Mouse (Mus musculus) intestine, embryonic 15.5 days (tissue): ENCODE data around the gene Cab39. TPM values are rescaled to one million over a fixed set of nuclear protein-coding genes. Genes with fewer than 3 reads are reported as not detected.
"Not testable (repeated sequence)": the region's sequence is repeated elsewhere in the genome, so short reads cannot be mapped to it uniquely, and the experiment has no call there.

Experiments
- ATAC-seq: fragments of 200-750 bp; cut with Nextera tagmentation; 2 replicates; pipeline ENCODE4 v1.8.0; 2017; ENCODE audit warnings: moderate TSS enrichment, moderate library complexity
- H3K27ac ChIP-seq: fragments of 300-500 bp; sonication (generic); 2 replicates; pipeline ENCODE4 v1.5.1; 2015; ENCODE audit warnings: mild to moderate bottlenecking, inconsistent platforms
- H3K27me3 ChIP-seq: fragments of 300-500 bp; sonication (generic); replicated peaks from 2 replicates; pipeline ENCODE4 v1.6.1; 2015; ENCODE audit warnings: inconsistent platforms
- H3K36me3 ChIP-seq: fragments of 300-500 bp; sonication (generic); 2 replicates; pipeline ENCODE4 v1.6.1; 2015; ENCODE audit warnings: inconsistent platforms
- H3K4me1 ChIP-seq: fragments of 300-500 bp; sonication (generic); replicated peaks from 2 replicates; pipeline ENCODE4 v1.6.1; 2015; ENCODE audit warnings: inconsistent platforms
- H3K4me2 ChIP-seq: fragments of 300-500 bp; sonication (generic); replicated peaks from 2 replicates; pipeline ENCODE4 v1.6.1; 2015; ENCODE audit warnings: mild to moderate bottlenecking, inconsistent platforms
- H3K4me3 ChIP-seq: fragments of 300-500 bp; sonication (generic); replicated peaks from 2 replicates; pipeline ENCODE4 v1.5.1; 2015; ENCODE audit warnings: inconsistent platforms
- H3K9ac ChIP-seq: fragments of 300-500 bp; sonication (generic); 2 replicates; pipeline ENCODE4 v1.6.1; 2015; ENCODE audit warnings: inconsistent platforms
- H3K9me3 ChIP-seq: fragments of 300-500 bp; sonication (generic); 2 replicates; pipeline ENCODE4 v1.6.1; 2016; ENCODE audit warnings: inconsistent platforms
- WGBS: fragments of 180-500 bp; shearing (Covaris S2); methylation state at CpG from one replicate; pipeline ENCODE4 v1.1.7; 2015; 5-methylcytosine and 5-hydroxymethylcytosine counted together
- polyA plus RNA-seq: library from polyadenylated mRNA; unstranded; fragments of >200 nt; fragmentation: Nextera tagmentation; extraction: Ambion mirVana; gene quantifications from 2 replicates; pipeline ENCODE4 v1.2.1, GENCODE M21; 2015

Cab39 gene
- polyA plus RNA-seq, 1 experiment from 2014 or later, result 29.3 TPM

DNA sequence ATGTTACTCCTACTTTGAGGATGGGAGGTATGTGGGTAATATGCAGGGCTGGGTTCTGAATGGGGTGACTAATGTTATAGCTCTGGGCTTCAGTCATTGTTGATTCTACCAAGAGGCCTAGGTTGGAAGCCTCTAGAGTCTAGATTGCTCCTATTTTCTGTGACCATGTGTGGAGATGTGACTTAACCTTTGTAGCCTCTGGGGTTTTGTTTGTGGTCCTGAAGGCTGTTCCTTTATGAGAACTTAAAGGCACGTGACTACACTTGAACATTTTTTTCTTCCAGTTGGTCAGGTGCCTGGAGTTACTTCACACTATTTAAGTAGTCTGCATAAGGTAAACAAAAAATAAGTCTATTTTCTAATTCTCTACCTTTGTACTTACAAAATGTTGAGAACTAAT is 6.5 kb downstream of the Cab39 start:
- no peak for ATAC-seq
- H3K4me1 ChIP-seq, result peaks cover 7% of the 10 kb centered on the region; the same call in 1 of the 2 replicates
- no peak overlapping the region for H3K4me3 ChIP-seq
- no peaks in the 10 kb centered on the region for H3K36me3 ChIP-seq
- no peaks in the 10 kb centered on the region for H3K9me3 ChIP-seq
- no peak overlapping the region for H3K9ac ChIP-seq
- WGBS, result 61% methylated on average over 1 of the region's 1 CpGs
- H3K27me3 ChIP-seq, result no peaks in the 10 kb centered on the region
- no peak overlapping the region for H3K4me2 ChIP-seq
- no peak overlapping the region for H3K27ac ChIP-seq

DNA sequence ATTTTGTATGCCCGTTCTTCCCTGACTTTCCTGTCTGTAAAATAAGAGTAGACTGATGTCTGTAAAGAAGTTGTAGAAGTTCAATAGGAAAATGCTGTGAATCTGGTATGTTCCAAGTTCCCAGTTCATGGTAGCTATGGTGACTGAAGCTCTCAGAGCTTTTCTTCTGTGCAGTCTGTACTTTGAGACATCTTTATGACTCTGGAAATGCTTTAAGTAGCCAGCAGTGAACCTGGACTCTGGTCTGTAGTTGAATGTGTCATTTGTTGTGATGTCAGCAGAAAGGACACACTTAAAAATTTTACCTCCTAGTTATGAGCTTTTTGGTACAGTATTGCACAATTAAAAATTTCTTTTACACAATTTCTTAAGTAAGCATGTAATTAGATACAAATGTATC is 9.3 kb downstream of the Cab39 start:
- Histone ChIP-seq H3K4me1 (no peaks in the 10 kb centered on the region), H3K9me3 (no peaks in the 10 kb centered on the region), H3K4me3 (no peak overlapping the region), H3K27ac (no peak overlapping the region), H3K27me3 (no peaks in the 10 kb centered on the region), H3K9ac (no peak overlapping the region), H3K36me3 (no peaks in the 10 kb centered on the region), H3K4me2 (no peak overlapping the region)
- 73% methylated on average over 1 of the region's 1 CpGs for WGBS
- ATAC-seq, result peak; percentile 90

DNA sequence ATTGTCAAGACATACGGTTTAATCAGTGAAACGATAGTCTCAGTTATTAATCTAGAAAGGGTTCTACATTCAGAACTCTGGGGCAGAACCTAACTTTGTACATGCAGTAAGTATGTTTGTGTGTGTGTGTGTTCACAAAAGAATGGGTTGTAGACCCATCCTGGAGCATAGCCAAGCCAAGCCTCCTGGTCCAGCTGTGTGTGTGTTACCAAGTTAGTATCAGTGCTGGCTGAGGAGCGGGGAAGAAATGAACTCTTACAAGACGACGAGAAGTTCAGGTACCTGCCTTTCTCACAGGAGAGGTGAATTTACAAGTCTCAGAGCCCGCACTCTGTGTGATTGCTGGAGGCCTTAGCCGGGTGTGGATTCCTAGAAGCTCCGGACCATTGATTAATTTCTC is 11.3 kb downstream of the Cab39 start:
- Histone ChIP-seq H3K36me3 (no peaks in the 10 kb centered on the region), H3K4me2 (no peak overlapping the region), H3K4me3 (no peak overlapping the region), H3K27me3 (no peaks in the 10 kb centered on the region), H3K4me1 (peaks cover under 1% of the 10 kb centered on the region; the same call in 1 of the 2 replicates), H3K27ac (no peak overlapping the region), H3K9ac (no peak overlapping the region), H3K9me3 (no peaks in the 10 kb centered on the region)
- WGBS, result 87% methylated on average over 8 of the region's 8 CpGs
- no peak for ATAC-seq

DNA sequence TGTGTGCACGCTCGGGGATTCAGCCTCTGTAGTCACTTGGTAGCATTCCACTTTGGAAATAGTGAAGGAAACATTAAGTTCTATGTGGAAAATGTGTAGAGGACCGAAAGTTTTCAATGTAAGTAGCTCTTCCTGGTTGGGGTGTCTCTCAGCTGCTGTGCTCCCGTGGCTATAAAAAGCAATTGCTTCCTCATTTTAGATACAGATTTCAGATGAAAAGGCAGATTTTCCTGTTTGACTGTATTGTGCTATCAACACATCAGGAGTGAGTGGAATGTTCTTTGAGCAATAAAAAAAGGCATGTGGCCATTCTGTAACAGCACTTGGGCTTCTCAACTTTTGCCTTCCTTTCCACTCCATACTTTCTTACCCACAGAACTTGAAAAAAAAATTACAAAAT is 16.0 kb downstream of the Cab39 start:
- no peak overlapping the region for H3K27ac ChIP-seq
- H3K9ac ChIP-seq, result no peak overlapping the region
- peak; percentile 64 for ATAC-seq
- WGBS, result 34% methylated on average over 4 of the region's 4 CpGs
- no peaks in the 10 kb centered on the region for H3K27me3 ChIP-seq
- H3K4me3 ChIP-seq, result no peak overlapping the region
- H3K9me3 ChIP-seq, result no peaks in the 10 kb centered on the region
- H3K4me1 ChIP-seq, result peaks cover 11% of the 10 kb centered on the region
- no peaks in the 10 kb centered on the region for H3K36me3 ChIP-seq
- H3K4me2 ChIP-seq, result no peak overlapping the region

DNA sequence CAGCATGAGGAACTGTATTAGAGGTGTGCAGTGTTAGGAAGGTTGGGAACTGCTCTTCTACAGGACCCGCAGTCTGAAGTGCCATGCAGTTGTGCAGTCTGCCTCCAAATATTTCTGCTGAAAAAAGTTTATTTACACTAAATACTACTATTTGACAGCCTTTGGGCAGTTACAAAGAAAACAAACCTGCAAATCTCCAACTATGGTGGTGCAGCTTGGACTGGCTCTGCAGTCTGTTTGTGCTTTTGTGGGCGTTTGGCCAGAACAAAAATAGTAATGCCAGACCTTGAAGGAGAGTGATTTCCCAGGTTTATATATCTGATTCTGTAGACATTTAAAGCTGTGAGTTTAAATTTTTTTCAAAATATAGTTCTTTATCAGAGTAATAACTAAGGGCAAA is 17.1 kb downstream of the Cab39 start:
- WGBS, result 47% methylated on average over 2 of the region's 2 CpGs

DNA sequence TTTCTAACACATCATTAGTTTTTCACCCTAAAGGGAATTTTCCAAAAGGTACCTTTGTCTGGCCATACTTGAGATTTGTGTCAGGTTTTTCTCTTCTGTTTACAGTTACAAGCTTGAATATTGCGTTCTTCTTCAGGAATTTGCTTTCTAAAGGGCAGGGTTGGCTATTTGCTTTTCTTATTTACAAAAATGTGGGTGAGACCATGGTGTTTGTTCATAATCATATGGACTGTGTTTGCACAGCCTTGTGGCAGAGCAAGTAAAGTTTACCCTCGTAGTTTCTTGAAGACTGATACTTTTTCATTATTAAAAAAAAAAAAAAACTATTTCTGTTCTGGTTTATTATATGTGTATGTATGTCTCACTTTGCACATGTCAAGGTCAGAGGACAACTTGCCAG is 17.5 kb downstream of the Cab39 start:
- Histone ChIP-seq H3K4me1 (peaks cover 11% of the 10 kb centered on the region), H3K27ac (no peak overlapping the region), H3K27me3 (no peaks in the 10 kb centered on the region), H3K36me3 (no peaks in the 10 kb centered on the region), H3K4me2 (no peak overlapping the region), H3K9me3 (no peaks in the 10 kb centered on the region), H3K4me3 (no peak overlapping the region), H3K9ac (no peak overlapping the region)
- WGBS, result 53% methylated on average over 2 of the region's 2 CpGs
- no peak for ATAC-seq

More for the DNA sequence above, 17.1 kb downstream of the Cab39 start:
- no peaks in the 10 kb centered on the region for H3K9me3 ChIP-seq
- no peak overlapping the region for H3K4me3 ChIP-seq
- peaks cover 11% of the 10 kb centered on the region for H3K4me1 ChIP-seq
- H3K4me2 ChIP-seq, result no peak overlapping the region
- no peaks in the 10 kb centered on the region for H3K36me3 ChIP-seq
- H3K9ac ChIP-seq, result no peak overlapping the region
- H3K27me3 ChIP-seq, result no peaks in the 10 kb centered on the region
- no peak for ATAC-seq
- H3K27ac ChIP-seq, result no peak overlapping the region

DNA sequence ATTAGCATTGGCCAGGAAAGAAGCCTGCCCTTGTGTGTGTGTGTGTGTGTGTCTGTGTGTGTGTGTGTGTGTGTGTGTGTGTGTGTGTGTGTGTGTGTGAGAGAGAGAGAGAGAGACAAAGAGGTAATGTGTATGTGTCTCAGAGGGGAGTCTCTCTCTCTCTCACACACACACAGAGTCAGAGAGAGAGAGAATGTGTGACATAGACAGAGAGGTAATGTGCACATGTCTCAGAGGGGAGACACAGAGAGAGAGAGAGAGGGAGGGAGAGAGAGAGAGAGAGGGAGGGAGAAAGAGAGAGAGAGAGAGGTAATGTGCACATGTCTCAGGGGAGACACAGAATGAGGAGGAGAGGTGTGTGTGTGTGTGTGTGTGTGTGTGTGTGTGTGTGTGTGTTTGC is 21.0 kb downstream of the Cab39 start:
- not testable (repeated sequence) for ATAC-seq, H3K27ac ChIP-seq

DNA sequence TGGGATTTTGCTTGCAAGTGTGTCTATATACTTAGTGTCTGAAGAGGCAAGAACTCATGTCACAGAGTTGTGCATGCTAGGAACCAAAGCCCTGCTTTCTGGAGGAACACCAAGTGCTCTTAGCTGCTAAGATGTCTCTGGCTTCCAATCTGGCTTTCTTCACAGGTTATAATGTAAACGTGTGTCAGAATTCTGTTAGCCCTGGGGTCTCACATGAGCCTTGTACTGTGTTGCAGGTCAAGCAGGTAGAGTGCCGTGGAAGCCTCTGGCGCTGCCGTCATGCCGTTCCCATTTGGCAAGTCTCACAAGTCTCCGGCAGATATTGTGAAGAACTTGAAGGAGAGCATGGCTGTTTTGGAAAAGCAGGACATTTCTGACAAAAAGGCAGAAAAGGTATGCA is 24.9 kb downstream of the Cab39 start:
- Histone ChIP-seq H3K27ac (no peak overlapping the region), H3K4me1 (0 out of 2 replicates have a peak, but pooled peaks cover under 1% of the 10 kb centered on the region), H3K4me2 (no peak overlapping the region), H3K4me3 (no peak overlapping the region), H3K9ac (no peak overlapping the region), H3K27me3 (no peaks in the 10 kb centered on the region), H3K9me3 (no peaks in the 10 kb centered on the region), H3K36me3 (peaks cover 6% of the 10 kb centered on the region)
- 44% methylated on average over 6 of the region's 6 CpGs for WGBS
- ATAC-seq, result no peak

More for the DNA sequence above, 21.0 kb downstream of the Cab39 start:
- H3K9me3 ChIP-seq, H3K4me3 ChIP-seq, H3K9ac ChIP-seq, H3K36me3 ChIP-seq, H3K27me3 ChIP-seq, H3K4me2 ChIP-seq: not testable (repeated sequence)
- H3K4me1 ChIP-seq, result peaks cover 11% of the 10 kb centered on the region

DNA sequence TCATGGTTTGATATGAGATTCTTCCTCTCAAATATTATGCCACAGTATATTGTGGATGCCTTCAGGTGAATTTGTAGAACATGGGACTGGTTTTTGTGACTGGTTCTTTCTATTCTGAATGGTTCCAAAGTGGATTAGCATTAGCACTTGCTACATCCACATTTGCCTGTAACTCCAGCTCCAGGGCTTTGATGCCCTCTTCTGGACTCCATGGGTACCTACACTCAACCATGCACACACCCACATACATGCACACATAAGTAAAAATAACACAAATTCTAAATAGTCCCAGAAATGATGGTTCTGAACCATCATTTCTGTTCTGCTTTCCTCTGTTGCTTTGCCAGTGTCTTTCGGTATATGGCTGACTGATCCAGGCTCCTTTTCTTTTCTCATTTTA is 26.5 kb downstream of the Cab39 start:
- H3K27me3 ChIP-seq, result no peaks in the 10 kb centered on the region
- H3K9ac ChIP-seq, result no peak overlapping the region
- peaks cover 6% of the 10 kb centered on the region for H3K36me3 ChIP-seq
- no peak overlapping the region for H3K4me2 ChIP-seq
- ATAC-seq, result no peak
- no peaks in the 10 kb centered on the region for H3K4me1 ChIP-seq
- no peak overlapping the region for H3K4me3 ChIP-seq
- 92% methylated on average over 1 of the region's 1 CpGs for WGBS
- no peak overlapping the region for H3K27ac ChIP-seq
- no peaks in the 10 kb centered on the region for H3K9me3 ChIP-seq

DNA sequence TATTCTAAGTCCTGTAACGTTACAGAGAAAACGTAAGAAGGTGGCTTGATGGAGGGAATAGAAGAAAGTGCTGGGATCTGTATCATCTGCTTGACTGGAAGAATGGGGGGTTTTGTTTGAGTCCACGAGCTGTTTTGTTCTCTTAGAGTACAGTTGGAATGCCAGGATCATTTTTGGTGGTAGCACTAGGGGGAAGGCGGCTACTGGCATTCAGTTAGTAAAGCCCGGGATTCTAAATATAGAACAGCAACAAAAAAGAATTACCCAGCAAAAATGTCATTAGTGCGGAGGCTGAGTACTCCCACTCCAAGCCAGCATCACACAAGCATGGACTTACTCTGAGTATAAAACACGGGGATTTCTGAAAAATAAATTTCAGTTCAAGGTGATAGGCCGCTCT is 29.0 kb downstream of the Cab39 start:
- Histone ChIP-seq H3K9me3 (no peaks in the 10 kb centered on the region), H3K36me3 (peaks cover 6% of the 10 kb centered on the region)
- WGBS, result 79% methylated on average over 8 of the region's 8 CpGs

DNA sequence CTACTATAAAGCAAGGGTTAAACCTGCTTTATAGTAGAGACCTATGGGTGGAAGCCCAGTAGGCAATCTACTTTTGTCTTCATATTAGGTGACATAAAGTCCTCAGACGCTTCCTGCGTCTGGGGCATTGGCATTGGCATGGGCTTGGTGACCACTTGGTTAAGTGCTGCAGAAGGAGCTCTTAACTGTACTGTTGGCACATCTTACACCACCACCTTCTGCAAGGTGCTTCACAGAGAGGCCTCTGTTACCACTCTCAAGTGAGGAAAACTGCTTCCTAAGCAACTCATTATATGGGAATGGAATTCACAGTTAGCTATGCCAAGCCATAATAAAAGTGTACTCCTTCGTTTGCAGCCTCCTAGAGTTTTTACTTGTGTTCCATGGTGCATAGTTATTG is 31.7 kb downstream of the Cab39 start:
- Histone ChIP-seq H3K4me1 (0 out of 2 replicates have a peak, but pooled peaks cover 3% of the 10 kb centered on the region), H3K4me2 (no peak overlapping the region), H3K9ac (no peak overlapping the region), H3K4me3 (no peak overlapping the region), H3K27ac (no peak overlapping the region), H3K36me3 (no peaks in the 10 kb centered on the region), H3K9me3 (no peaks in the 10 kb centered on the region), H3K27me3 (no peaks in the 10 kb centered on the region)
- no peak for ATAC-seq
- WGBS, result 84% methylated on average over 3 of the region's 3 CpGs

More for the DNA sequence above, 29.0 kb downstream of the Cab39 start:
- no peak overlapping the region for H3K4me3 ChIP-seq
- no peak overlapping the region for H3K9ac ChIP-seq
- no peak for ATAC-seq
- H3K27ac ChIP-seq, result no peak overlapping the region
- H3K27me3 ChIP-seq, result no peaks in the 10 kb centered on the region
- H3K4me2 ChIP-seq, result no peak overlapping the region
- 0 out of 2 replicates have a peak, but pooled peaks cover 2% of the 10 kb centered on the region for H3K4me1 ChIP-seq

DNA sequence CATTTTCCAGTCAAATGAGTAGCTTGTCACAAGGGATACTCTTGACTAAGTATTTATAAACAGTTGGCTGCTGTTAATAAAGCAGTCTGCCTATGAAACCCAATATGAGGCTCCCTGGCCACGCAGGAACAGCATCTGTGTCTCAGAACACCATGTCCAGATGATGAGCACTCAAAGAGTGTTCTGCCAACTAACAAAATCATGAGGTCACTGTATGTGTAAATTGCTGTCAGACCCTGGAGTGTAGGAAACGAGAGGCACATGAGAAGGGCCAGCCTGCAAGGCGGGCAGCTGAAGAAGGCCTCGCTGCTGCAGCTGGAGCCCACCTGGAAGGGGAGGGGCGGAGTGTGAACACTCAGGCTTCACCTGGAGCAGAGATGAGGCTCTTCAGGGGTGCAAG is 33.9 kb downstream of the Cab39 start:
- no peaks in the 10 kb centered on the region; the same call in 1 of the 2 replicates for H3K36me3 ChIP-seq

DNA sequence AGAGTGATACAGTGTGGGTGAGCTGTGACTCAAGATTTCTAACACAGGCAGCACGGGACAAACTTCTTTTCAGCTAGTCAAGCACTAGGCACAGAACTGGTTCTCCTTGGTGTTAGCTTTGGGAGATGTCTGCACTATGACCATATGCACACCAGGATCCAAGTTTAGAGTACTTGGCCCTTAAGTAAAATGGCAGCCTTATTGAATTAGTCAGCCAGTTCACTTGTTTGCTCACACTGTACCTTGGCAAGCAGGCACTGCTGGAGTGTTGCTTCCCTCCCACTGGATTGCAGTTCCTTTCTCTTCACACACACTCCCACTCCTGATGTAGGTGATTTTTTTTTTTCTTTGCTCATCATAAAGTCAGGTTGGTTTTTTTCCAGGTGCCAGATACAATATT is 35.8 kb downstream of the Cab39 start:
- no peak for ATAC-seq

More for the DNA sequence above, 33.9 kb downstream of the Cab39 start:
- Histone ChIP-seq H3K4me3 (no peak overlapping the region), H3K4me2 (no peak overlapping the region), H3K9me3 (no peaks in the 10 kb centered on the region), H3K27ac (no peak overlapping the region), H3K9ac (no peak overlapping the region), H3K27me3 (no peaks in the 10 kb centered on the region), H3K4me1 (0 out of 2 replicates have a peak, but pooled peaks cover 3% of the 10 kb centered on the region)
- ATAC-seq, result no peak
- 60% methylated on average over 5 of the region's 5 CpGs for WGBS

More for the DNA sequence above, 35.8 kb downstream of the Cab39 start:
- Histone ChIP-seq H3K9ac (no peak overlapping the region), H3K36me3 (no peaks in the 10 kb centered on the region; the same call in 1 of the 2 replicates), H3K27ac (no peak overlapping the region), H3K4me3 (no peak overlapping the region), H3K9me3 (no peaks in the 10 kb centered on the region), H3K4me1 (0 out of 2 replicates have a peak, but pooled peaks cover 3% of the 10 kb centered on the region), H3K27me3 (no peaks in the 10 kb centered on the region), H3K4me2 (no peak overlapping the region)
- 98% methylated on average over 1 of the region's 1 CpGs for WGBS
